Mouse (Mus musculus) adrenal gland (tissue): ENCODE results near the gene Frem1.

Source experiments
- intact Hi-C: fragments of 180-260 bp; cut with DNase I; formaldehyde crosslinking; loops from one replicate; pipeline ENCODE4 v1.15.1; 2025

The Frem1 gene

GRCm38 (mm10) chr4:82875532-82875931, 176.6 kb downstream of the Frem1 start:
- intact Hi-C loops = no loop called here

- intact Hi-C loops = no loop called here
Measured at GRCm38 (mm10) chr4:82874791-82875190, 177.3 kb downstream of the Frem1 start.

GRCm38 (mm10) chr4:82872548-82872947, 179.6 kb downstream of the Frem1 start:
- intact Hi-C loops = no loop called here

- intact Hi-C loops = no loop called here
Measured at GRCm38 (mm10) chr4:82872121-82872520, 180.0 kb downstream of the Frem1 start.

GRCm38 (mm10) chr4:82870931-82871330, 181.2 kb downstream of the Frem1 start:
- intact Hi-C loops = no loop called here

GRCm38 (mm10) chr4:82867731-82868445, 184.3 kb downstream of the Frem1 start:
- intact Hi-C loops = no loop called here

- intact Hi-C loops = no loop called here
Measured at GRCm38 (mm10) chr4:82867111-82867510, 185.0 kb downstream of the Frem1 start.

GRCm38 (mm10) chr4:82864974-82865699, 187.0 kb downstream of the Frem1 start:
- intact Hi-C loops = no loop called here

GRCm38 (mm10) chr4:82863316-82863715, 188.8 kb downstream of the Frem1 start:
- intact Hi-C loops = no loop called here

- intact Hi-C loops = no loop called here
Measured at GRCm38 (mm10) chr4:82861451-82861850, 190.7 kb downstream of the Frem1 start.

GRCm38 (mm10) chr4:82860566-82860965, 191.6 kb downstream of the Frem1 start:
- intact Hi-C loops = no loop called here

GRCm38 (mm10) chr4:82859131-82860125, 192.7 kb downstream of the Frem1 start, which contains the start of gene Zdhhc21:
Zdhhc21 (minus strand) TSS chr4:82859958.
- intact Hi-C loops = no loop called here

- intact Hi-C loops = no loop called here
Measured at GRCm38 (mm10) chr4:82858431-82859010, 193.6 kb downstream of the Frem1 start.

GRCm38 (mm10) chr4:82856986-82857385, 195.2 kb downstream of the Frem1 start:
- intact Hi-C loops = no loop called here

GRCm38 (mm10) chr4:82853809-82854208, 198.3 kb downstream of the Frem1 start:
- intact Hi-C loops = no loop called here

- intact Hi-C loops = no loop called here
Measured at GRCm38 (mm10) chr4:82848552-82849234, 203.4 kb downstream of the Frem1 start.
